Mouse (Mus musculus) left cerebral cortex, adult 9 months (tissue): Measurements from ENCODE around the gene H1fnt.

Experiments
- DNase-seq, 2 experiments: peaks; one replicate each; pipeline ENCODE4 v3.0.0; 2022; ENCODE audit warnings: low spot score in 2 of 2

The H1fnt gene

DNA sequence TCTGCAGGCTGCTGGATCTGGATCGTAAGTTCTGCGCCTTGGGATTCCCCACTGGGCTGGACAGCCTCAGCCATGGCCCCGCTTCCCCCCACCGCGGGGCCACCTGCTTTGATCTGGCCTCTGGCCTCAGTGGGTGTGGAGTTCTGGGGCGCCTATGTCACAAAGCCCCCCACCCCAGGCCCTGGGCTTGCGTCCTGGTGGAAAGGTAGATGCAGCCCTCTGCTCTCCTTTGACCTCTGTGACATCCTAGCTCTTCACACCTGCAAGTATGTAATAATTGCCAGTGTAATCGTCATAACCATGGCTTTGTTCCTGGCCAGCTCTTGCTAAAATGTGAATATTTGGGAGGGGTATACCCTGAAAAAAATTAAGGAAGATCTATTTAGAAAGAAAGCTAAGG, at the start of gene H1fnt:
TSS of gene H1fnt (minus strand) at position 101 of the 400 bp plus-strand sequence.
- DNase-seq, result no peak

DNA sequence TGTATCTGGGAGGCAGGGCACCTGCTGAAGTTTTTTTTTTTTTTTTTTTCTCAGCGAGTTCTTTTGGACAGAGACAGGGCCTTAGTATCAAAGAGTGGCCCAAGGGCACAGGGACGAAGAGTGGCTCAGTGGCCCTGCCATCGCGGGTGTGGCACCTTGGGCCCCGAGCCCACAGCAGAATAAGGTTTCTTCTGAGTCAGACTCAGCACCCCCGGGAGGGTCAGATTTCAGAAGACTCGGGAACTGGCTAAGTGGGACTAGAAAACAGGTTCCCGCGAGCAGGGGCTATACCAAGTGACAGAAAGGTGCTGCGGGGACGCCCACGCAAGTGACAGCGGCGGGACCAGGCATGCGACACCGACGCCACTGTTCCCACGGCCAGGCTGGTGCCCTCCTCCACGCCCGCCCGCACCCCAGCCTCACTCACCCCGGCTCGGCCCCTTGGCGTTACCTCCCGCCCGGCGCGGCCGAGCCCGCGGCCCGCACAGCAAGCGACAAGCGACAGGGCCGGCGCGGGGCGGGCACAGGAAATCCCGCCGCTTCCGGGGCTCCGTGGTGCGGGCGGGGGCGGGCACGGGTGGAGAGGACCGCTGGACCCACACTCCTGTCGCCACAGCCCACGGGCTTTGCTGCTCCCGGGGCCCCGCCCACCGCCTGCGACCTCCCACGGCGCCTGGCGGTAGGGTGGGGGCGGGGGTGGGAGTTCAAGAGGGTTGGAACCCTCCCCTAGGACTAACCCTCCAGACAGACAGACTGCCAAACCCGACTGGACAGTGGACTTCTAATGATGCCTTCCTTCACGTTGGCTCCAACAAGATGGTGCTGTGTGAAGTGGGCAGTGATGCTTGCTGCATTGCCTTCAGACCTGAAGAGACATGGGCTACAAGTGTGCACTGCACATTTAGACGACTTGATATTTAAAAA, 38.8 kb upstream of the H1fnt start, which contains the start of gene Zfp641:
TSS of gene Zfp641 (minus strand) at position 534 of the 924 bp plus-strand sequence.
- peak in 1 of 2 experiments; percentile 27 for DNase-seq

- no peak for DNase-seq
These were observed 36.6 kb upstream of the H1fnt start for GRCm38 (mm10) chr15:98293651-98294050.

DNA sequence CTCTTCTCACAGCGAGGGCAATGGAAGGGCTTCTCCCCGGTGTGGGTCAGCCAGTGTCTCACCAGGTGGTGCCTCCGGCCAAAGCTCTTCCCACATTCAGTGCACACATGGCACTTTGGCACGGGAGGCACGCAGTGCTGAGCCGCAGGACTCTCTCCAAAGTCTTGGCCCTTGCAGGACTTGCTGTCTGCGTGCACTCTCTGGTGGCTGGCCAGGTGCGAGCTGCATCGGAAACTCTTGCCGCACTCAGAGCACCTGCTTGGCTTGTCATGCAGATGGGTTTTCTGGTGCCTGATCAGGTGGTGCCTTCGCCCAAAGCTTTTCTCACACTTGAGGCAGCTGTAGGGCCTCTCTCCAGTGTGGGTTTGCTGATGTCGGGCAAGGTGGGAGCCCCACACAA, 31.5 kb upstream of the H1fnt start:
- no peak for DNase-seq

- no peak for DNase-seq
These were observed 29.3 kb upstream of the H1fnt start for GRCm38 (mm10) chr15:98286418-98286817.

GRCm38 (mm10) chr15:98257776-98258175, 683 bp upstream of the H1fnt start:
- DNase-seq, result no peak

DNA sequence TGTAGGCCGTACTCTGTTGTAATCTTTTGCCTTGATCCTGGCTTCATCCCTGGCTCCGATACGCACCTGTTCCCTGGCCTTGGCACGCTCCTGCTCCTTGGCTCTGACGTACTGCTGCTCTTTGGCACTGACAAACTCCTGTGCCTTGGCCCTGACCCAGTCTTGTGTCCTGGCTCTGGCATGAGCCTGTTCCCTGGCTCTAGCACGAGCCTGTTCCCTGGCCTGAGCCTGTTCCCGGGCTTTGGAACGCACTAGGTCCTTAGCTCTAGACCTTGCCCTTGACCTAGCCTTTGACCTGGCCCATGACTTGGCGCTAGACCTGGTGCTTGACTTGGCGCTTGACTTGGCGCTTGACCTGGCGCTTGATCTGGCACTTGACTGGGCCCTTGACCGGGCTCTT, 822 bp downstream of the H1fnt start:
- DNase-seq, result no peak

GRCm38 (mm10) chr15:98235442-98235841, 21.7 kb downstream of the H1fnt start:
- no peak for DNase-seq

GRCm38 (mm10) chr15:98234350-98234749, 22.7 kb downstream of the H1fnt start, which contains the start of gene Olfr286:
Gene Olfr286, minus strand, starts transcription at chr15:98234450.
- DNase-seq, result no peak

- no peak for DNase-seq
These were observed 31.0 kb downstream of the H1fnt start for GRCm38 (mm10) chr15:98226096-98226495.

GRCm38 (mm10) chr15:98225610-98226009, 31.5 kb downstream of the H1fnt start:
- DNase-seq, result no peak

DNA sequence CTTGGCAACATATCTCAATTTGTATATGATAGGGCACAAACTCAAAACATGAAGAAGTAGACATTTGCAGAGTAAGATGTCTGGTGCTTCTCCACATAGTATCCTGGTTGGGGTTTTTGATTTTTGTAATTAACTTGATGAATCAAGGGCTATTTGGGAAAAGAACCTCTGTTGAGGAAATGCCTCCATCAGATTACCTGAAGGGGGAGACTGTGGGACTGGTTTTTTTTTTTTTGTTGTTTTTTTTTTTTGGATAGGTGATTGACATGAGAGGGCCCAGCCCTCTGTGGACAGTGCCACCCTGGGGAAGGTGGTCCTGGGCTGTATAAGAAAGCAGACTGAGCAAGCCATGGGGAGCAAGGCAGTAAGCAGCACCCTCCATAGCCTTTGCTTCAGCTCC, 34.7 kb downstream of the H1fnt start:
- DNase-seq, result no peak

GRCm38 (mm10) chr15:98220877-98221276, 36.2 kb downstream of the H1fnt start, which contains the start of the genes Gm44579 and Olfr287:
Gene Gm44579, minus strand, starts transcription at chr15:98220977.
Gene Olfr287, minus strand, starts transcription at chr15:98221056.
- DNase-seq, result no peak

DNA sequence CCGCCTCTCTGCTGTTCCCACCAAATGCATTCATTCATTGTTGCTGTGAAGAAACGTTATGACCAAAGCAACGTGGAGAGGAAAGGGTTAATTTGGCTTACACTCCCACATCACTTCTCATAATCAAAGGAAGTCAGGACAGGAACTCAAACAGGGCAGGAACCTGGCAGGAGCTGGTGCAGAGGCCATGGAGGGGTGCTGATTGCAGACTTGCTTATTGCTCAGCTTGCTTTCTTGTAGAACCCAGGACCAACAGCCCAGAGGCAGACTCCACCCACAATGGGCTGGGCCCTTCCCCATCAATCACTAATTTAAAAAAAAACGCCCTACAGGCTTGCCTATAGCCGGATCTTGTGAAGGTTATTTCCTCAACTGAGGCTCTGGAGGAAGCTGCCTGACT, 43.0 kb downstream of the H1fnt start:
- DNase-seq, result no peak

GRCm38 (mm10) chr15:98213336-98213870, 43.7 kb downstream of the H1fnt start:
- no peak for DNase-seq

- no peak for DNase-seq
These were observed 47.4 kb downstream of the H1fnt start for GRCm38 (mm10) chr15:98209676-98210075.
